ENCODE assay signal across 9 mouse cellular contexts in genomic region chr12:69977376-69977998, GRCm38 (mm10). TPM values are rescaled to one million over a fixed set of nuclear protein-coding genes. Genes with fewer than 3 reads are reported as not detected.
DNase-seq lines count a peak whose midpoint lies in the region; ATAC-seq and TF ChIP-seq lines count a peak whose summit lies in the region.
"Had no signal": no experiment of that assay in that cellular context is flagged by ENCODE, and none has a peak within 500 bp of the region (broad histone marks: within the 10 kb centered on the region; RNA-seq: fewer than 3 reads in every experiment).

No protein-coding gene starts in this region.

- peaks cover 31% of the 10 kb centered on the region for H3K36me3 ChIP-seq in heart, postnatal 0 days (replicated peaks; ENCODE audit: control insufficient read depth, insufficient read depth, low read length)
- peaks cover 51% of the 10 kb centered on the region for H3K36me3 ChIP-seq in heart, embryonic 10.5 days

- H3K27me3 ChIP-seq in heart, postnatal 0 days (ENCODE audit: control insufficient read depth, insufficient read depth, low read length) = no peaks in the 10 kb centered on the region
- no peaks in the 10 kb centered on the region for H3K27me3 ChIP-seq in heart, embryonic 10.5 days (ENCODE audit: insufficient read depth, poor library complexity, severe bottlenecking)

- H3K4me2 ChIP-seq in heart, postnatal 0 days (ENCODE audit: low read depth, low read length) = 0 out of 2 replicates have a peak overlapping the region, but pooled peaks have one; percentile 1

- H3K9me3 ChIP-seq in heart, postnatal 0 days (replicated peaks; ENCODE audit: control insufficient read depth, low read length) = no peaks in the 10 kb centered on the region
- H3K9me3 ChIP-seq in heart, embryonic 10.5 days = no peaks in the 10 kb centered on the region

- H3K9ac ChIP-seq in heart, postnatal 0 days (replicated peaks; ENCODE audit: low read depth, low read length) = no peak overlapping the region

- no peak for TF ChIP-seq POLR2A in bone marrow macrophage, adult 2 months (IDR thresholded peaks at IDR 0.05; ENCODE audit: borderline replicate concordance, low read depth, low read length)

- no peak for TF ChIP-seq CTCF in heart, postnatal 0 days (IDR thresholded peaks at IDR 0.05; ENCODE audit: low read depth)
- TF ChIP-seq CTCF in bone marrow macrophage, adult 2 months (IDR thresholded peaks at IDR 0.05; ENCODE audit: low read depth, low read length) = no peak

- no peak for TF ChIP-seq EP300 in heart, postnatal 0 days (IDR thresholded peaks at IDR 0.05; ENCODE audit: low read depth)

- H3K4me3 ChIP-seq in heart, postnatal 0 days (ENCODE audit: low read depth, low read length) = no peak overlapping the region
- no peak overlapping the region for H3K4me3 ChIP-seq in heart, embryonic 10.5 days
- H3K4me3 ChIP-seq in bone marrow macrophage, adult 2 months (ENCODE audit: insufficient read depth, low read length) = peak overlapping the region; percentile 5; the same call in 1 of the 2 replicates
- H3K4me3 ChIP-seq: left cerebral cortex, adult 2 months had no signal

- H3K4me1 ChIP-seq in heart, postnatal 0 days (ENCODE audit: control insufficient read depth, insufficient read depth) = 0 out of 2 replicates have a peak, but pooled peaks cover 11% of the 10 kb centered on the region
- peaks cover 2% of the 10 kb centered on the region; the same call in 1 of the 2 replicates for H3K4me1 ChIP-seq in heart, embryonic 10.5 days
- H3K4me1 ChIP-seq in bone marrow macrophage, adult 2 months (ENCODE audit: control insufficient read depth, insufficient read depth, low read length) = peaks cover 21% of the 10 kb centered on the region

- peak; percentile 41; the same call in 1 of the 2 replicates for ATAC-seq in heart, postnatal 0 days (ENCODE audit: insufficient read depth, low read depth)

- 0 out of 2 replicates have a peak overlapping the region, but pooled peaks have one; percentile 52 for H3K27ac ChIP-seq in heart, postnatal 0 days (ENCODE audit: low read depth)
- no peak overlapping the region for H3K27ac ChIP-seq in heart, embryonic 10.5 days
- peak overlapping the region; percentile 65 for H3K27ac ChIP-seq in bone marrow macrophage, adult 2 months (ENCODE audit: insufficient read depth, low read depth, low read length)
- H3K27ac ChIP-seq: left cerebral cortex, adult 2 months had no signal

- no peak for DNase-seq in heart, postnatal 0 days (ENCODE audit: low spot score)
- DNase-seq in heart, embryonic 10.5 days (ENCODE audit: low spot score) = no peak
- peak; percentile 14 to 18 for DNase-seq in B cell, adult 2 months
- peak; percentile 54 for DNase-seq in kidney, postnatal 14 days
- DNase-seq in testis, postnatal 10 days (ENCODE audit: low spot score) = no peak
- no peak for DNase-seq in layer of hippocampus, adult 8-10 months (ENCODE audit: low spot score in 2 of 2)
- DNase-seq: thymus, postnatal 36 days had no signal

- WGBS in heart, postnatal 0 days = 42% methylated on average over 9 of the region's 9 CpGs
- WGBS in heart, embryonic 10.5 days = 87% methylated on average over 9 of the region's 9 CpGs

RNA-seq across cellular contexts. Expression of gene Sav1, which starts 9.3 kb away (rescaled TPM):
- total RNA-seq in heart, postnatal 0 days (2014; rRNA removed; ENCODE audit: low replicate concordance) = 35.5 and 48.1 TPM in 2 replicates
- polyA plus RNA-seq in heart, postnatal 0 days (2015; fragmentation: Nextera tagmentation; extraction: Ambion mirVana) = 4.0 and 4.3 TPM in 2 replicates
- 3.9 and 6.8 TPM in 2 replicates for polyA plus RNA-seq in heart, embryonic 10.5 days (2016; fragmentation: Nextera tagmentation; extraction: Ambion mirVana)
- polyA plus RNA-seq in bone marrow macrophage, adult 2 months (2012; ENCODE audit: insufficient read depth, insufficient read length, missing spikeins) = 69.9 and 70.7 TPM in 2 replicates
- total RNA-seq in layer of hippocampus, adult 8-10 months (2022) = 10 to 100 TPM; 19.2 to 20.3 (median 20.1) TPM

Comparison
In these comparisons a context has a peak if more than half of its experiments do, and no peak if none do; other contexts are left out.
1. DNase-seq: peak in B cell, adult 2 months (2 of 2) and kidney, postnatal 14 days (single experiment); none in heart, postnatal 0 days (single experiment), heart, embryonic 10.5 days (single experiment), testis, postnatal 10 days (single experiment) and layer of hippocampus, adult 8-10 months (0 of 2).